Mouse (Mus musculus) spleen, adult 18-20 months (tissue): ENCODE measurements around the gene Zfp11.

Experiments
- DNase-seq, 2 experiments: peaks; one replicate each; pipeline ENCODE4 v3.0.0; 2022; ENCODE audit warnings: mixed read lengths in 2 of 2

The Zfp11 gene

GRCm38 (mm10) chr5:129607476-129607875, 62.4 kb downstream of the Zfp11 start:
- DNase-seq, result no peak
